Mouse (Mus musculus) bone marrow macrophage, adult 2 months (primary cell): ENCODE data around the gene Apbb2. TPM values are rescaled to one million over a fixed set of nuclear protein-coding genes. Genes with fewer than 3 reads are reported as not detected.

Experiments used
- H3K27ac ChIP-seq: 2 replicates; pipeline ENCODE4 v1.5.1; 2012; ENCODE audit warnings: low read depth, low read length; ENCODE audit not compliant: insufficient read depth
- H3K4me1 ChIP-seq: 2 replicates; pipeline ENCODE4 v1.6.1; 2012; ENCODE audit warnings: low read length; ENCODE audit not compliant: control insufficient read depth, insufficient read depth
- H3K4me3 ChIP-seq: 2 replicates; pipeline ENCODE4 v1.5.1; 2012; ENCODE audit warnings: mild to moderate bottlenecking, low read length, moderate library complexity; ENCODE audit not compliant: insufficient read depth
- CTCF ChIP-seq: IDR thresholded peaks from 2 replicates; pipeline ENCODE4 v1.5.1; 2012; ENCODE audit warnings: low read depth, mild to moderate bottlenecking, low read length, moderate library complexity
- POLR2A ChIP-seq: IDR thresholded peaks from 2 replicates; pipeline ENCODE4 v1.6.1; 2012; ENCODE audit warnings: mild to moderate bottlenecking, low read depth, low read length, borderline replicate concordance
- polyA plus RNA-seq: library from polyadenylated mRNA; stranded (reverse); fragments of >200 nt; gene quantifications from 2 replicates; pipeline ENCODE4 v1.2.4, GENCODE M21; 2012; ENCODE audit not compliant: missing spikeins, insufficient read depth, insufficient read length

Apbb2 gene
- polyA plus RNA-seq, 1 experiment = 22.5 TPM

GRCm38 (mm10) chr5:66470837-66471236, 147.7 kb downstream of the Apbb2 start:
- Histone ChIP-seq H3K4me1 (no peaks in the 10 kb centered on the region), H3K4me3 (no peak overlapping the region), H3K27ac (no peak overlapping the region)
- TF ChIP-seq POLR2A (no peak), CTCF (no peak)

DNA sequence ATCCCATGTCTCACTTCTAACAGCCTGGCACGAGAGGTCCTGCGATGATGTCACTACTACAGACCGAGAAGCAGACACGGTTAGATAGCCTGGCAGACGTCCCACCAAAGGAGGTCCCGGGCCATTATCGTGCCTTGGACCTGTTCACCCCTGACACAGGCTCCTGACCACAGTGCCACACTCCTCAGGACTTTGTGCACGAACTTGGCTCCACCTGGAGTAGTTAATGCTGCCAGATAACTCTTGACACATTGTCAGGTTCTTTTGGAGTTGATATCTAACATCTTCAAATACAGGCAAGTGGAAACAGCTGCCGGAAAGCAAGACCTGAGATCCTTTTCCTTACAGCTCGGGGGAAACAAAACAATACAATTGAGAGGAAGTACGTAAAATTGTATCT, 148.9 kb downstream of the Apbb2 start:
- Histone ChIP-seq H3K4me1 (no peaks in the 10 kb centered on the region), H3K27ac (no peak overlapping the region), H3K4me3 (no peak overlapping the region)
- no peak for TF ChIP-seq POLR2A
- no peak for TF ChIP-seq CTCF

- Histone ChIP-seq H3K4me3 (no peak overlapping the region), H3K4me1 (no peaks in the 10 kb centered on the region), H3K27ac (no peak overlapping the region)
- TF ChIP-seq CTCF = no peak
These were observed 150.1 kb downstream of the Apbb2 start for GRCm38 (mm10) chr5:66468331-66469001.

DNA sequence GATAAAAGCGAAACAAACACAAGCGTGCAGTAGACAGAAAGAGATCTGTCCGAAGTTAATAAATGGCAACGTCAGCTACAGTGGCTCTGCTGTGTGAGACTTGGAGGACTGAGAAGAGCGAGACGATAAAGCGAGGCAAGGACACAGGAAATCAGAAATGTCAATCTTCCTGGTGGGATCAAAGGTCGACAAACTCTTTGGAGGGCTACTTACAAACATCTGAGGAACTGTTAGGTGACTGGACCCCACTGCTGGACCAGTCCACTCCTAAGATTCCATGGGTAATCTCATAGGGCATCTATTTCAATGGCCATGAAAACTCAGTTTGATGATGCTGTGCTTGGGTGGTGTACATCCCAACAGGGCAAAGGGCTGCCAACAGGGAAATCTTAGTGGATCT, 155.9 kb downstream of the Apbb2 start:
- Histone ChIP-seq H3K4me1 (no peaks in the 10 kb centered on the region), H3K4me3 (no peak overlapping the region), H3K27ac (no peak overlapping the region)
- TF ChIP-seq CTCF = no peak
- TF ChIP-seq POLR2A = no peak

DNA sequence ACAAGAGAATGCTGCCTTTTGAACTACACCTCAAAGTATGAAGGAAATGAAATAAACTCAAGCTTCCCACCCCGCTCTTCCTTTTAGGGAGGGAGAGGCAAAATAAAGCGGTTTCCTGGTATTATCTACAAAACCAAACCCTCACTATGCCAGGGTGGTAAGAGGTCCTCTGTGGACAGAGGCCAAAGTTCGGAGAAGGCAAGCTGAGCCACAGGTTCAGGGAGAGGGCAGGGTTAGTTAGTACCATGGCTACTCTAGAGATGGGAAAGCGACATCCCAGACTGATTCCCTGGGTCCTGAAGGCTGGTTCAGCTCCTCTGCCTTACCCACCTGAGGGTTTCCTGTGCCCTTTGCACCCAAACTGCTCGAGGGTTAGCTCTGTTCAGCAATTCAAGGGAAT, 159.7 kb downstream of the Apbb2 start:
- Histone ChIP-seq H3K4me1 (no peaks in the 10 kb centered on the region), H3K4me3 (no peak overlapping the region), H3K27ac (no peak overlapping the region)
- TF ChIP-seq POLR2A (no peak), CTCF (no peak)

DNA sequence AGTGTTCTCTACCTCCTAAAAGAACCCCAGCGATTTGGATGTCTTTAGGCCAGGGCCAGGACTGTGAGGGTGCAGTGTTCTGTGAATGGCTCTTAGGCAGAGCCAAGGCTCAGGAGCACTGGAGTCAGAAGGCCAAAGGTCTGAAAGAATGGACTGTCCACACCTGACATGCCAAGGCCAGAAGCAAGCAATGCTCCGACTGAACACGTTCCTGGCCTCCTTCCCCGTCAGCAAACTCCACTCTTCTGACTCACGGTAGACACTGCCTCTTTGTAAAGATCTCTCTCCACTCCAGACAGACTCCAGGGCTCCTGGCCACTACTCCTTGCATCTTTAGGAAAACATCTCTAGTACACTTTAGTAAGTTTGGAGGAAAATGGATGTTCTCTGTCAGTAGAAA, 163.3 kb downstream of the Apbb2 start:
- Histone ChIP-seq H3K27ac (no peak overlapping the region), H3K4me1 (no peaks in the 10 kb centered on the region), H3K4me3 (no peak overlapping the region)
- TF ChIP-seq POLR2A (no peak), CTCF (no peak)

DNA sequence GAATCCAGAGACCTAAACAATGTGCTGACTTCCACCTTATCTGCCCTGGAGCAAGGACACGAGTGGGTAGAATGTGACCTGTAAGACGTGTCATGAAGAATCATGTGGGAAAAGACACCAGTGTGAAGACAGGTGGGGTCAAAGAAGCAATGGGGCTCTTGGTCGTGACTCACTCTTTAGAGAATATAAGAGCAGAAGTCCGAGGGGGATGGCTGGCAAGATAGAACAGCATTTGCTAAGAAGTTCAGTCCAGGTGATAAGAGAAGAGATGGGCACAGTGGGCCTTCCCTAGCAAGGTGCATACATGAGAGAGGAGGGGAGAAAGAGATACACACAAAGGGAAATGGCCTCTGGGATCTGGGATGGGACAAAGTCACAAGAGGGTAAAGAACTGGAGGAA, 163.8 kb downstream of the Apbb2 start:
- Histone ChIP-seq H3K4me1 (no peaks in the 10 kb centered on the region), H3K27ac (no peak overlapping the region), H3K4me3 (no peak overlapping the region)
- TF ChIP-seq CTCF (no peak), POLR2A (no peak)

DNA sequence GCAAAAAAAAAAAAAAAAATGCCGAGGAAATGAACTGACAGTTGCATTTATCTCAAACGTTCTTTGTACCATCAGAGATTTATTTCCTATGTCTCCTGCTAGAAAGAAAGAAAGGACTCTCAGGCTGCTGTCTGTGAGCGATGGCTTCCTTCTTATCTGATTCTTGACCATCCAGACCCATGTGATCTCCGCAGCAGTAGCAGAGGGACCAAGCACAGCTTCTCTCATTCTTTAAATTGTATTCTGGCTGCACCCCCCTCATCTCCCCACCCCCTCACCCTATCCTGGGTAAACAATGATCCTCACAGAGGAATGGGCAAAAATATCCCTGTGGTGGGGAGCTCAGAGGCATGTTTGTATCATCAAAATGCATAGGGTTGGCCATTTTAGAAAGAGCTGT, 165.5 kb downstream of the Apbb2 start:
- TF ChIP-seq POLR2A (no peak), CTCF (no peak)
- H3K4me3 ChIP-seq = no peak overlapping the region
- no peaks in the 10 kb centered on the region for H3K4me1 ChIP-seq
- H3K27ac ChIP-seq = no peak overlapping the region

DNA sequence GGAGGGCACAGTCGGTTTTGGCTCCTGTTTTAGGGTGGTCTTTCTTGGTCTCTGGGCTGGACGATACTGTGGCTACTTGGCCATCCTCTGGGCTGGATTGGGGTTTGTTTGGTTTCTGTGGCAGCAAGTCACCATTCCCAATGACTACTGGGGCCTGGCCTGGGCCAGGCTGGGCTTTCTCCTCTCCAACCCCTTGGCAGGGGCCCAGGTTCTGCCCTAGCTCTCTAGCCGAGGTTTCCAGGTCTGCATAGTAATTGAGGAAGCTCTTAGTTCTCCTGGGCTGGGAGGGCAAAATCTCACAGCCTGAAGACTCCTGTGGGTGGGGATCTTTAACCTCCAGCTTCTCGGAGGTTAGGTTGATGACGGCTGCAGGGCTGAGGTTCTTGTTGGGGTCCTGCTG, 167.0 kb downstream of the Apbb2 start:
- H3K27ac ChIP-seq = no peak overlapping the region
- TF ChIP-seq CTCF (no peak), POLR2A (no peak)
- H3K4me3 ChIP-seq = no peak overlapping the region
- no peaks in the 10 kb centered on the region for H3K4me1 ChIP-seq

DNA sequence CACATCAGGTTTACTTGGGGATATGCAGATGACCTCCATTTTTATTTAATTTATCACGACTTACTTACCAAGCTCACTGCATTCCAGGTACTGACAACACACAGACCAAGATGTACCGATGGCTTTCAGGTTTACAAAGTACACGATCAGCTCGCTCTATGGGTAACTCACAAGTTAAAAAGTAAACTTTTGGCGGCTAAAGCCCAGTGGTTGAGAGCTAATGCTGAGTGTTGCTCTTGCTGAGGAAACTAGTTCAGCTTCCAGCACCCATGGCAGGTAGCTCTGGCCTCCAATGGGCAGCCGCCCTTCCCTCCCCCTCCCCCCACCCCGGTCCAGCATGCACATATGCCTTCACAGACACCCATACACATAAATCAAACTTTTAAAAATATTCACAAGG, 173.1 kb downstream of the Apbb2 start:
- Histone ChIP-seq H3K4me3 (no peak overlapping the region), H3K27ac (no peak overlapping the region), H3K4me1 (peaks cover 11% of the 10 kb centered on the region)
- no peak for TF ChIP-seq CTCF
- TF ChIP-seq POLR2A = no peak

DNA sequence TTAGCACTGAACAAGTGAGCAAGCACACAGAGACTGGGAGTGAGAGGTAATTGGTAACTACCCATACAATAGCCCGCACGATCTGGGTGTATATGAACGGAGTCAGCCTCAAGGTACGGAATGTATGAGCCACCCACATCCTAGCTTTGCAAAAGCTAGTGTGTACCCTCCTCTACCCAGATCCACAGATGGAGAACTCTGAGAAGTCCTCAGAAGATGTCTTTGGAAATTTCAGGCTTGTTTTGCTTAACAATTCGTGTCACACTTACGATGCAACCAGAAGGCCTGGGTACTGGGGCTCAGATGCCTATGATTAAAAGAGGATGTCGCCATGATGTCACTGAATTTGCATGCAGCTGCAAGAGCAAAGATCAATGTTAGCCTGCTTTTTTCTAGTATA, 176.3 kb downstream of the Apbb2 start:
- TF ChIP-seq CTCF (no peak), POLR2A (no peak)

More for the DNA sequence above, 176.3 kb downstream of the Apbb2 start:
- Histone ChIP-seq H3K4me3 (no peak overlapping the region), H3K4me1 (peaks cover 11% of the 10 kb centered on the region), H3K27ac (no peak overlapping the region)
